Mouse (Mus musculus) limb, embryonic 15.5 days (tissue): ENCODE data around the gene Ctf2. TPM values are rescaled to one million over a fixed set of nuclear protein-coding genes. Genes with fewer than 3 reads are reported as not detected.

Experiments used
- ATAC-seq: fragments of 200-750 bp; cut with Nextera tagmentation; 2 replicates; pipeline ENCODE4 v1.8.0; 2017; ENCODE audit warnings: low read depth, moderate TSS enrichment; ENCODE audit not compliant: insufficient number of reproducible peaks, low FRiP score, low TSS enrichment
- H3K27ac ChIP-seq: fragments of 300-500 bp; sonication (generic); 2 replicates; pipeline ENCODE4 v1.5.1; 2015; ENCODE audit warnings: moderate library complexity, mild to moderate bottlenecking, inconsistent platforms
- H3K27me3 ChIP-seq: fragments of 300-500 bp; sonication (generic); 2 replicates; pipeline ENCODE4 v1.6.1; 2015; ENCODE audit warnings: inconsistent platforms
- H3K36me3 ChIP-seq: fragments of 300-500 bp; sonication (generic); 2 replicates; pipeline ENCODE4 v1.6.1; 2015; ENCODE audit warnings: inconsistent platforms
- H3K4me1 ChIP-seq: fragments of 300-500 bp; sonication (generic); 2 replicates; pipeline ENCODE4 v1.6.1; 2015; ENCODE audit warnings: inconsistent platforms
- H3K4me2 ChIP-seq: fragments of 300-500 bp; sonication (generic); 2 replicates; pipeline ENCODE4 v1.6.1; 2015; ENCODE audit warnings: mild to moderate bottlenecking, inconsistent platforms
- H3K4me3 ChIP-seq: fragments of 300-500 bp; sonication (generic); 2 replicates; pipeline ENCODE4 v1.5.1; 2015; ENCODE audit warnings: mild to moderate bottlenecking, inconsistent platforms
- H3K9ac ChIP-seq: fragments of 300-500 bp; sonication (generic); 2 replicates; pipeline ENCODE4 v1.6.1; 2015; ENCODE audit warnings: inconsistent platforms
- H3K9me3 ChIP-seq: fragments of 300-500 bp; sonication (generic); 2 replicates; pipeline ENCODE4 v1.6.1; 2016; ENCODE audit warnings: inconsistent platforms
- WGBS: fragments of 180-500 bp; shearing (Covaris S2); methylation state at CpG from one replicate; pipeline ENCODE4 v1.1.7; 2015; 5-methylcytosine and 5-hydroxymethylcytosine counted together
- polyA plus RNA-seq: library from polyadenylated mRNA; unstranded; fragments of >200 nt; fragmentation: Nextera tagmentation; extraction: Ambion mirVana; gene quantifications from 2 replicates; pipeline ENCODE4 v1.2.1, GENCODE M21; 2015

The Ctf2 gene
- polyA plus RNA-seq, 1 experiment from 2014 or later, result 0.44 TPM

DNA sequence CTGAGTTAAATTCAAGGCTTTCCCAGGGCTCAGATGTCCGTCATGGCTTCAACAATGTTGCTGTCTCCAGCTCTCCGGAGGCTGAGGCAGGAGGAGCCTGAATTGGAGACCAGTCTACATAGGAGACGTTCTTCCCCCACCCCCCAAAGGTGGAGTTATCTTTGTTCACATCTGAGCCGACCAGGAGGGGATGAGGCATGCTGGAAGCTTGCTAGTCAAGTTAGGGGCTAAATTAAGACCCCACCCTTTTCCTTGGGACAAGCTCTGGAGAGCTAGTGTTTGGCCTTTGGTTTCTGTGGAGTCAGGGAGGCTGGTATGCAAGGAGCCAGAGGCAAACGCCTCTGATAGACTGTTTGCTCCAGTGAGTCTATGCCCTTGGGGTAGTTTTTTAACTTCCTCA lies 21.2 kb upstream of the Ctf2 start:
- Histone ChIP-seq H3K36me3 (peaks cover 97% of the 10 kb centered on the region), H3K4me2 (no peak overlapping the region), H3K27ac (0 out of 2 replicates have a peak overlapping the region, but pooled peaks have one; percentile 4), H3K4me1 (peaks cover 47% of the 10 kb centered on the region), H3K27me3 (no peaks in the 10 kb centered on the region), H3K9me3 (no peaks in the 10 kb centered on the region), H3K4me3 (no peak overlapping the region), H3K9ac (no peak overlapping the region)
- no peak for ATAC-seq
- 62% methylated on average over 5 of the region's 5 CpGs for WGBS

DNA sequence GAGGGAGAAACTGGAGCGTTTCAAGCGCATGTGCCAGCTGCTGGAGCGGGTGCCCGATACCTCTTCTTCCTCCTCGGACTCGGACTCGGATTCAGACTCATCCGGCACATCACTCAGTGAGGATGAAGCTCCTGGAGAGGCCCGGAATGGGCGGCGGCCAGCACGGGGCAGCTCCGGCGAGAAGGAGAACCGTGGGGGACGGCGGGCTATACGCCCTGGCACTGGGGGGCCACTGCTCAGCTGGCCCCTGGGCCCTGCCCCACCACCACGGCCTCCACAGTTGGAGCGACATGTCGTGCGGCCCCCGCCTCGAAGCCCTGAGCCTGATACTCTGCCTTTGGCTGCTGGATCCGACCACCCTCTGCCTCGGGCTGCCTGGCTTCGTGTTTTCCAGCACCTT lies 20.1 kb upstream of the Ctf2 start:
- H3K4me2 ChIP-seq, result no peak overlapping the region
- peaks cover 57% of the 10 kb centered on the region for H3K4me1 ChIP-seq
- 95% methylated on average over 27 of the region's 27 CpGs for WGBS
- no peak overlapping the region for H3K27ac ChIP-seq
- no peak overlapping the region for H3K9ac ChIP-seq
- H3K36me3 ChIP-seq, result peaks cover 90% of the 10 kb centered on the region
- no peak for ATAC-seq
- no peaks in the 10 kb centered on the region for H3K9me3 ChIP-seq
- no peaks in the 10 kb centered on the region for H3K27me3 ChIP-seq
- H3K4me3 ChIP-seq, result no peak overlapping the region

DNA sequence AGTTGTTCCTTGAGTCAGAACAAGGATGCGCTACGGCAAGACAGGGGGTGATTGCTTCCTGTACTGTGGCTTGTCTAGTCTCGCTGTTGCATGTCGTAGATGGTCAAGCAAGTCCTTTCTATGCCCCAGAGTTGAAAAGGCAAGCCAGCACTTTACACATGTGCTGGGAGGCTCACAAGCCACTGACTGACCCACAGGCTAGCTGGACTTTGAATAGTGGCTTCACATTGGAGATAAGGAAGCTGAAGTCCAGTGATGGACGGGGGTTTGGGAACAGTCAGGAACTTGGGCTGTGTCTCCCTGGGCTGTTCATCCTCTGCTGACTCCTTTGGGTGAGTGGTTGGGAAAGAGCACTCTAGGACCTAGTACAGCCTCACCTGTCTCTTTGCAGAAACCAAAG lies 19.7 kb upstream of the Ctf2 start:
- H3K4me3 ChIP-seq, result no peak overlapping the region
- H3K4me2 ChIP-seq, result no peak overlapping the region
- H3K36me3 ChIP-seq, result peaks cover 85% of the 10 kb centered on the region
- H3K9me3 ChIP-seq, result no peaks in the 10 kb centered on the region
- no peak for ATAC-seq
- 88% methylated on average over 5 of the region's 5 CpGs for WGBS
- H3K27ac ChIP-seq, result no peak overlapping the region
- no peak overlapping the region for H3K9ac ChIP-seq
- no peaks in the 10 kb centered on the region for H3K27me3 ChIP-seq
- H3K4me1 ChIP-seq, result peaks cover 54% of the 10 kb centered on the region

DNA sequence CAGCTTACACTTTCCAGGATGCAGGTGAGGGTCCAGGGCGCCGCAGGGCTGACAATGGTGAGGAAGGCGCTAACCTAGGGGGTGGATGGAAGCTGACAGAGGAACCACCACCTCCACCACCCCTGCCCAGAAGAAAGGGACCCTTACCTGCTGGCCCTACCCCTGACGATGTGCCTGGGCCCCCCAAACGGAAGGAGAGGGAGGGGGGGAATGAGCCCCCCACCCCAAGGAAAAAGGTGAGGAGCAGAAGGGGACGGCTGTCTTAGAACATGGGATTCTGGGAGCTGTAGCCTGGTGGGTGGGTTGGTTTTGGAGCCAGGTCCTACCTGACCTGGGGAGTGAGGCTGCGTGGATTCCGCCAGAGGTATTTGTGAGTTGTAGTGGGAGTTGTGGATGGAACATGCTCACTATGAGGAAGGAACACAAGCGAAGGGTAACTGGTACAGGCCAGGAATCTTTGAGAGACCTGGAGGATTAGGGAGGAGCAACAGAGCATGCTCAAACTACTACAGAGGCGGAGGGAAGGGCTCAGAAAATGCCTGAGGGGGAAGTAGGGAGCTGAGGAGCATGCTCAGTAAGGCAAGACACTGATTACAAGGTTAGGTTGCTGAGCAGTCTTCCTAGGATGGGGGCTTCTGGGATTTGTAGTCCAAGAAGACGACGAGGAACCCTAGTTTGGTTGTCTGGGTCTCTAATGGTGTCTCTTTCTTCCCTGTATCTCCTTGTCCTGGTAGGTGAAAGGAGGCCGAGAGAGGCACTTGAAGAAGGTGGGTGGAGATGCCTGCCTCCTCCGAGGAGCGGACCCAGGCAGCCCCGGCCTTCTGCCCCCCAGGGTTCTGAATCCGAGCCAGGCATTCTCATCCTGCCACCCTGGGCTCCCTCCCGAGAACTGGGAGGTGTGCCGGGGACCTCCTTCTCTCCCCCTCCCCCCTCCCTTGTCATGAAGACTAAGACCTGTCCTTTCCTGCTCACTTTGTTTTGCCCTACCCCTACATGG lies 18.5 kb upstream of the Ctf2 start:
- H3K27ac ChIP-seq, result peak overlapping the region; percentile 59

DNA sequence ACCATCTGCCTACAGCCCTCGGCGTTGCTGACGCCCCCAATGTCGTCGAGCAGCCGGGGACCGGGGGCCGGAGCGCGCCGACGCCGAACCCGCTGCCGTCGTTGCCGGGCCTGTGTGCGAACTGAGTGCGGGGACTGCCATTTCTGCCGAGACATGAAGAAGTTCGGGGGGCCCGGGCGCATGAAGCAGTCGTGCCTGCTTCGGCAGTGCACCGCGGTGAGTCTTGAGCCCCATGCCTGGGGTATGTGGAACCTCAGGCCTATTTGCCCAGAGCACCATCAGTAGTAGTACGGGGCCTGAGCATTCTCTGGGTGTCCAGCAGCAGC lies 16.2 kb upstream of the Ctf2 start:
- peaks cover 52% of the 10 kb centered on the region for H3K36me3 ChIP-seq
- H3K9me3 ChIP-seq, result no peaks in the 10 kb centered on the region
- 0 out of 2 replicates have a peak overlapping the region, but pooled peaks have one; percentile 7 for H3K27ac ChIP-seq
- ATAC-seq, result no peak
- 91% methylated on average over 28 of the region's 28 CpGs for WGBS
- no peak overlapping the region for H3K4me2 ChIP-seq
- H3K27me3 ChIP-seq, result no peaks in the 10 kb centered on the region
- H3K4me1 ChIP-seq, result peaks cover 36% of the 10 kb centered on the region
- H3K4me3 ChIP-seq, result peak overlapping the region; percentile 87; the same call in 1 of the 2 replicates
- H3K9ac ChIP-seq, result no peak overlapping the region

More for the DNA sequence above, 18.5 kb upstream of the Ctf2 start:
- H3K4me2 ChIP-seq, result no peak overlapping the region
- H3K27me3 ChIP-seq, result no peaks in the 10 kb centered on the region
- ATAC-seq, result no peak
- peaks cover 74% of the 10 kb centered on the region for H3K36me3 ChIP-seq
- H3K9me3 ChIP-seq, result no peaks in the 10 kb centered on the region
- peaks cover 43% of the 10 kb centered on the region for H3K4me1 ChIP-seq
- 75% methylated on average over 19 of the region's 19 CpGs for WGBS
- 0 out of 2 replicates have a peak overlapping the region, but pooled peaks have one; percentile 5 for H3K9ac ChIP-seq
- no peak overlapping the region for H3K4me3 ChIP-seq

DNA sequence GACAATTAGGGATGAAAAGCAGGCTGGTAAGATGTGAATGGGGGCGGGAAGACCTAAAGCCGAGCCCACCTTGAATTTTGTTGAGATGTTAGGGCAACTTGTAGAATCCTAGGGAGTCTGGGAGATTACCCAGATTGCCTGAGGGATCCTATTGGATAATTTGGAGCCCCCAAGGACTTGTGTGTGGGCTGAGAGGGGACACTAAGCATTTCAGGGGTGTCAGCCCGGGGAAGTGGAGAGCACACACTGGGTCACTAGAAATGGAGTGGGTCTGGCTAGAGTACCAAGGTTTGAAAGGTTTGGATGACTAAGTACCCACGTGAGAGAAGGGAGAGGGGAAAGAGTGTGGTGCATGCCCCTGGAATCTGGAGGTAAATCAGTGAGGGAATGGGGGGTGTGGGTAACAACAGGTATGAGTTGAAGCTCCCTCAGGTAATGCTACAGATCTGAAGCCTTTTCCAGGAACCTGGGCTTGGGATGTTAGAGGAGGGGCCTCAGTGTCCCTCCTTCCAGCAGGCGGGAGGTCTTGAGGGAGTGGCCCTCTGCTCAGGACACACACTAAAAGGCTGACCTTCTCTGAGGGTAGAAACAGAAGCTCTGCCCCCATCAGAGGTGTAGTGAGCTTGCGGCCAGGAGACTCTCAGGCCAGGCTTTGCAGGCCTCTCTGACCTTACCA lies 15.7 kb upstream of the Ctf2 start:
- Histone ChIP-seq H3K9ac (peak overlapping the region; percentile 72), H3K9me3 (no peaks in the 10 kb centered on the region), H3K4me2 (peak overlapping the region; percentile 90), H3K36me3 (peaks cover 48% of the 10 kb centered on the region), H3K4me1 (peaks cover 31% of the 10 kb centered on the region), H3K27ac (peak overlapping the region; percentile 91), H3K27me3 (no peaks in the 10 kb centered on the region), H3K4me3 (peak overlapping the region; percentile 87)
- ATAC-seq, result no peak
- 38% methylated on average over 6 of the region's 6 CpGs for WGBS

DNA sequence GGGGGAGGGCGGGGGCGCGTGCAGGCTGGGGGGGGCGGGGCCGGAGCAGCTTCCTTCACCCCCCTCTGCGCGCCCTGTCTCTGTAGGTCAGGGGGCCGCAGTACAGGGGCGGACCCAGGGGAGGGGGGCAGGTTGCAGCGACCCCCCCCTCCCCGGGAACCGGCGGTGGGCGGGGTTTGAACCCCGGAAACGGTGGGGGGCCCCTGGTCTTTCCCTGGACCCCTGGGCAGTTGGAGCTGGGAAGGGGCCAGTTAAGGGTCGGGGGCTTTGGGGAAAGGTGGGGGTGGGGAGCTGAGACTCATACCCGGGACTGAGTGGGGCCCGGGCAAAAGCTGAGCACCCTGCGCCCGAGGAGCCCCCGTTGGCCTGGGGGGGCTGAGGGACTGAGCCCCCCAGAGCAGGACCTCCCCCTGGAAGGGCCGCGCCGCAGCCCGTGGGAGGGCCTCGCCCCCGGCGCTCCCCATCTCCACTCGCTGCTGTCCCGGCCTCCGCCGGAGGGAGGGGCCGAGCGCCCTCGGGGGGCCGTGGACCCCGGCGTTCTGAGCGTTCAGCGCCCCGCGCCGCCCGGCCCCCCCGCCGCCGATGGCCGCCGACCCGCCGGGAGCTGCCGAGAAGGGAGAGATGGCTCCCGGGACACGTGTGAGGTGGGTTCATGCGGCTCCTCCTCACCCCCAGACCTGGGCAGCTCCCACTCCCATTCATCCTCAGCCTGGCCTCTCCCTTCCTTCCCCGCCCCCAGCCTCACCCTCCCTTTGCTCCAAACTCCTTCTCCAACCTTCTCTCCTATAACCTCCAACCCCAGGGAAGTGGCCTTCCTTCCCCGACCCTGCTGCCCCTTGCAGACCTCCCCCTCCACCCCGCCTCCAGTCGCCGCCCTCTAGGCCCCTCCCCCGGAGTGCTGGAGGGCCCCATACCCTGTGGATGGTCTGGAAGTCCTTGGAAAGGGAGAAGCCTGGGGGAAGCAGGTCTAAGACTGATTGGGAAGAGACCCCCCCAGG lies 14.8 kb upstream of the Ctf2 start:
- H3K27me3 ChIP-seq, result no peaks in the 10 kb centered on the region
- peaks cover 26% of the 10 kb centered on the region for H3K4me1 ChIP-seq
- peak overlapping the region; percentile 87 for H3K4me3 ChIP-seq
- under 1% methylated on average over 48 of the region's 62 CpGs for WGBS
- H3K27ac ChIP-seq, result peak overlapping the region; percentile 91
- H3K36me3 ChIP-seq, result peaks cover 40% of the 10 kb centered on the region
- H3K4me2 ChIP-seq, result peak overlapping the region; percentile 90
- no peaks in the 10 kb centered on the region for H3K9me3 ChIP-seq
- H3K9ac ChIP-seq, result peak overlapping the region; percentile 72
- 0 out of 2 replicates have a peak, but pooled peaks have one; percentile 0 for ATAC-seq

DNA sequence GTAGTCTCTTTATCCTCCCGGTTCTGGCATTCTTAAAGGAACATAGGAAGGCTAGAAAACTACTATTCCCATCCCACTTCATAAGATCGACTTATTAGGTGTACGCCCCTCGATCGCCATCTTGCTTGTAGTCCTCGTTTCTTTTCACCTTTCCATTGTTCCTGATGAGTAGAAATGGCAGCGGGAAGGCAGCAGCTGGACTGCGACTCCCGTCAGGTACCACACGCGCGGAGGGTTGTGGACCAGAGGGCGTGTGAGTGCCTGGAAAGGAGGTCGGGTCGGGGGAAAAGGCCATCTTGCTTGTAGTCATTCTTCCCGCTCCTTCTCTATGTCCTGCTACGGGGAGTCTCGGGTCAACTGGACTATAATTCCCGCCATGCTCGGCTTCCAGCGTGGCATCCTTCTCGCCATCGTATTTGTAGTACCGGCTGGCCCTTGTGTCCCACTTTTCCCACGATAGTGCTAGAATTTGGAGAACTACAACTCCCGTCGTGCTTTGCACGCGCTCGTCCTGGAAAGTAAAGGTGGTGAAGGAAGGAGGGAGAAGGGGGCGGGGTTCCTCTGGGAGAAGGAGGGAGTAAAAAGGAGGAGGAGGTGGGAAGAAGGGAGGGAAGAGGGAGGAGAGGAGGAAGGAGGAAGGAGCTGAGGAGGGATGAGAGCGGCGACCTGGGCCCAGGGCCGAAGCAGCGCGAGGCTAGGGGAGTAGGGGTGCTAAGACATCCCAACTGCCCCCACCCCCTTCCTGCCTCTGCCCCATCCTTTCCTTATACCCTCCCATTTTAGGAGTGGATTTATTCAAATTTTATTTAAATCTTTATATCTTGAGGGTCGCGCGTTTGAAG lies 13.9 kb upstream of the Ctf2 start:
- Histone ChIP-seq H3K4me1 (peaks cover 26% of the 10 kb centered on the region), H3K9ac (peak overlapping the region; percentile 72), H3K27ac (peak overlapping the region; percentile 91), H3K27me3 (no peaks in the 10 kb centered on the region), H3K4me3 (peak overlapping the region; percentile 87), H3K4me2 (peak overlapping the region; percentile 90), H3K36me3 (peaks cover 30% of the 10 kb centered on the region), H3K9me3 (no peaks in the 10 kb centered on the region)
- peak; percentile 90 for ATAC-seq
- under 1% methylated on average over 38 of the region's 39 CpGs for WGBS

DNA sequence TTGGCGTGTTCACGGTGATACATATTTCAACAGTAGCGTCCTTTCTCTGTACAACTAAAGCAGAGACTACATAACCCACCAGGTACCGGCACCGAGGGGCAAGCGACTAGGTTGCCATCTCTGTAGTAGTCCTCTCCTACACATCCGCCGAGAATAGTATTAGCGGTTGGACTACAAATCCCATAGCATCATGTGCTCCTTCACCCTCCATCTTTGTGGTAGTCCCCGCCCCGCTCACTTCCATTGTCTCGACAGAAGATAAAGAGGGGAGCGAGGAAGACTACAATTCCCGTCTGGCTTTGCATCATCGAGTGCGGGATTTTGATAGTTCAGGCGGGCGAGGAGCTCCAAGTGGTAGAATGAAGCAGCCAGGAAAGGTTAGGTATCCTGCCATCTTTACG lies 13.3 kb upstream of the Ctf2 start:
- peak; percentile 80 for ATAC-seq
- Histone ChIP-seq H3K4me3 (peak overlapping the region; percentile 87), H3K9ac (peak overlapping the region; percentile 28; the same call in 1 of the 2 replicates), H3K4me1 (peaks cover 25% of the 10 kb centered on the region), H3K36me3 (peaks cover 24% of the 10 kb centered on the region), H3K27ac (peak overlapping the region; percentile 90), H3K4me2 (peak overlapping the region; percentile 90), H3K9me3 (no peaks in the 10 kb centered on the region), H3K27me3 (no peaks in the 10 kb centered on the region)
- under 1% methylated on average over 19 of the region's 19 CpGs for WGBS

DNA sequence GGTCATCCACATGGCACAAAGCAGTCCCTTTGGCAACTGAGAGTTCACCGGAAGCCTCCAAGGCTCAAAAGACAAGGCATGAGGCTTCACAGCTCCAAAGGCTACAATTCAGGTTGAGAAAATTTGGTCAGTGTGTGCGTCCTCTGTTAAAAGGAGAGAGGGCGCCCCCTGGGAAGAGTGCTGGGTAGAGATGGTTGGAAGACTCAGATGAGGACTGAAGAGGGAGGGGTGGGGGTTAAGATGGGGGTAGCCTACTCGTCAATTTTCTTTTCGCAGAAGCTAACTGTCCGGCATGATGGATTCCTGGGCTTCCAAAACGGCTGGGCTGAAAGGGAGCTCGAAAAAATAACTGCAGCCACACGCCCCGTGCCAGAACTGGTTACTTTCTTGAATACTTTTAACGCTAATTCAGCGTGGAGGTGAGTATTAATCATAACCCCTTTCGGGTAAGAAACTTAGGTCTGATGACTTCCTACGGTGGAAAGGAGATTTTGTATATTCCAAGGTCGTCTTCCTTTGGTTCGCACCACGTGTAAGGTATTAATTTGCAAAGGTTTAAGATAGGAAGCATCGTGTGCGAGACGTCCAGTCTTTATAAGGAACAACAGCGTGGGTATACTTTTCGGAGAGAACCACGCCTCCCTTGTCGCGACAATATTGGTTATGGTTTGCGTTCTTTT lies 12.5 kb upstream of the Ctf2 start, which contains the start of gene Fbxl19:
Gene Fbxl19, plus strand, starts transcription at position 178 of the 680 bp plus-strand sequence.
- Histone ChIP-seq H3K4me3 (peak within 1 kb of the TSS; percentile 87), H3K27ac (peak within 1 kb of the TSS; percentile 90), H3K9me3 (no peaks in the 10 kb centered on the region), H3K9ac (peak within 1 kb of the TSS; percentile 28; the same call in 1 of the 2 replicates), H3K36me3 (peaks cover 17% of the 10 kb centered on the region), H3K4me1 (peaks cover 22% of the 10 kb centered on the region), H3K27me3 (no peaks in the 10 kb centered on the region), H3K4me2 (peak within 1 kb of the TSS; percentile 90)
- under 1% methylated on average over 26 of the region's 26 CpGs for WGBS
- no peak for ATAC-seq
